Mouse (Mus musculus): Measurements from ENCODE around the gene Eif3k.

GRCm38 (mm10) chr7:28931695-28932039 lies 50.0 kb downstream of the Eif3k start:
- TF ChIP-seq CTCF (IDR thresholded peaks at IDR 0.05; ENCODE audit: low read depth) (no peak), EP300 (IDR thresholded peaks at IDR 0.05; ENCODE audit: low read depth) (no peak)

Data from liver, postnatal 0 days (tissue).